Mouse (Mus musculus) kidney, adult 9 months (tissue): ENCODE measurements around the gene Naif1.
"Not testable (repeated sequence)": the region's sequence is repeated elsewhere in the genome, so short reads cannot be mapped to it uniquely, and the experiment has no call there.

Source experiments
- DNase-seq: peaks from one replicate; pipeline ENCODE4 v3.0.0; 2022

Naif1 gene

GRCm38 (mm10) chr2:32459657-32460056, 9.4 kb downstream of the Naif1 start:
- DNase-seq: no peak

GRCm38 (mm10) chr2:32463773-32464172, 13.5 kb downstream of the Naif1 start:
- DNase-seq: no peak

GRCm38 (mm10) chr2:32464212-32464891, 14.1 kb downstream of the Naif1 start:
- DNase-seq: no peak

GRCm38 (mm10) chr2:32471001-32471680, 20.9 kb downstream of the Naif1 start:
- no peak for DNase-seq

GRCm38 (mm10) chr2:32471681-32472061, 21.4 kb downstream of the Naif1 start:
- DNase-seq: no peak

GRCm38 (mm10) chr2:32475361-32475760, 25.1 kb downstream of the Naif1 start:
- peak; percentile 70 for DNase-seq

GRCm38 (mm10) chr2:32482351-32482750, 32.1 kb downstream of the Naif1 start:
- DNase-seq: peak; percentile 93

- DNase-seq: peak; percentile 57
These were observed 33.1 kb downstream of the Naif1 start for GRCm38 (mm10) chr2:32483179-32483875.

GRCm38 (mm10) chr2:32484933-32485332, 34.7 kb downstream of the Naif1 start:
- peak; percentile 92 for DNase-seq

GRCm38 (mm10) chr2:32485751-32486150, 35.5 kb downstream of the Naif1 start:
- no peak for DNase-seq

GRCm38 (mm10) chr2:32486155-32486554, 35.9 kb downstream of the Naif1 start:
- no peak for DNase-seq

GRCm38 (mm10) chr2:32487124-32487623, 36.9 kb downstream of the Naif1 start:
- DNase-seq: peak; percentile 98

- DNase-seq: peak; percentile 93
These were observed 38.4 kb downstream of the Naif1 start for GRCm38 (mm10) chr2:32488679-32489078.

GRCm38 (mm10) chr2:32490730-32491129, 40.5 kb downstream of the Naif1 start:
- not testable (repeated sequence) for DNase-seq

- no peak for DNase-seq
These were observed 42.4 kb downstream of the Naif1 start for GRCm38 (mm10) chr2:32492661-32493060.

GRCm38 (mm10) chr2:32493301-32493701, 43.0 kb downstream of the Naif1 start:
- DNase-seq: no peak

GRCm38 (mm10) chr2:32494522-32494921, 44.3 kb downstream of the Naif1 start:
- DNase-seq: no peak

- DNase-seq: peak; percentile 59
These were observed 45.0 kb downstream of the Naif1 start for GRCm38 (mm10) chr2:32495185-32495726.

GRCm38 (mm10) chr2:32496190-32496589, 45.9 kb downstream of the Naif1 start:
- DNase-seq: no peak

- no peak for DNase-seq
These were observed 49.1 kb downstream of the Naif1 start for GRCm38 (mm10) chr2:32499365-32499764.

- DNase-seq: no peak
These were observed 50.2 kb downstream of the Naif1 start for GRCm38 (mm10) chr2:32500461-32500860.

- no peak for DNase-seq
These were observed 51.6 kb downstream of the Naif1 start for GRCm38 (mm10) chr2:32501754-32502324.

- no peak for DNase-seq
These were observed 52.6 kb downstream of the Naif1 start for GRCm38 (mm10) chr2:32502843-32503242.
